Mouse (Mus musculus) ovary, postnatal 14 days (tissue): ENCODE measurements at regions not wholly inside any gene's neighbourhood (a gene's known extent, or its start where the extent isn't known, plus 50 kb on each side); places are given as distances from the start of the nearest gene placed in this dataset.

Source experiments
- DNase-seq: peaks from one replicate; pipeline ENCODE4 v3.0.0; 2022; ENCODE audit warnings: low spot score

DNA sequence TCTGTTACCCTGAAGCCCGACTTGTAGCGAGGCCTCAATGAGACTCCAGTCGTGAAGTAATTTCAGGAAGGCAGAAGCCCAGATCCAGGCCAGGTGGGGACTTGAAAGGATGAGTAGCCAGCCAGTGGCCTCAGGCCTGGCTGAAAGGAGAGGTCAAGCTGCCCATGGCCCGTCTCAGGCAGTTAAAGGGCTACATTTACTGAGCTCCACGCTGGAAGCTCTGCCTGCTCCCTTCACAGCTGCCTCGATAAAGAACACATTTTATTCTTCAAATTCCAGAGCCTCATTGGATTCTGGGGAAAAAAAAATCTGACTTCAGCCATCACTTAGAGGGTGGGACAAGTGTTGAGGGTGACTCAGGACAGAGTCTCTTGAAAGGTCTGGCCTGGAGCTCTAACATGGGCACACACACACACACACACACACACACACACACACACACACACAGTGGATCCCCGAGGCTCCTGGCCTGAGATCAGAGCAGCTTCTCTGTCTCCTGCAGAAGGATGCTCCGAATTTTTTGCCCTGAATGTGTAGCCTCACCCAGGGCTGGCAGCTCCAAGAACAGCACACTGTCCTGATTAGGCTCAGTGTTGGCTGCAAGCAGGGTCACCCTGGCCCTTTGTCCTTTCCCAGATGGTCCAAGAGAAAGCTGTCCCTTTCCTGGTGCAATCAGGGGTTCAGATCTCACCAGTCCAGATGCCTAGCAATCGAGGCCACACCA, 53.0 kb downstream of the Gadd45g start:
- no peak for DNase-seq

DNA sequence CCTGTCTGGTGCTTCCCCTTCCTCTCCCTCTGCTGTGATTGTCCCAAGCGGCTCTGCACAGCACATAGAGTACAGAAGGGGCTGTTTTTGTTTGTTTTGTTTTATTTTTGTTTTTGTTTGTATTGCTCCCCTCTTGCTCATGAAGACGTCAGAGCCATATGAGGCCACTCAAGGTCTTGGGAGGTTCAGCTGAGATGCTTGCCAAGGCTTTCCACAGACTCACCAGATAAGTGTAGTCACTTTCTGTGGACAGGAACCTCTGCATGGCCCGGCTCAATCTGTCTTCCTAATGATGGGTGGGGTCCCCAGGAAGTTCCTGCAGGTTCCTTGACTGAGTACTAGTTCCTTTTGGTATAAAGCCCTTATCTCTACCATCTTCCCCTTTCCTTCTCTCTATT, 53.6 kb downstream of the Gadd45g start:
- DNase-seq, result no peak

DNA sequence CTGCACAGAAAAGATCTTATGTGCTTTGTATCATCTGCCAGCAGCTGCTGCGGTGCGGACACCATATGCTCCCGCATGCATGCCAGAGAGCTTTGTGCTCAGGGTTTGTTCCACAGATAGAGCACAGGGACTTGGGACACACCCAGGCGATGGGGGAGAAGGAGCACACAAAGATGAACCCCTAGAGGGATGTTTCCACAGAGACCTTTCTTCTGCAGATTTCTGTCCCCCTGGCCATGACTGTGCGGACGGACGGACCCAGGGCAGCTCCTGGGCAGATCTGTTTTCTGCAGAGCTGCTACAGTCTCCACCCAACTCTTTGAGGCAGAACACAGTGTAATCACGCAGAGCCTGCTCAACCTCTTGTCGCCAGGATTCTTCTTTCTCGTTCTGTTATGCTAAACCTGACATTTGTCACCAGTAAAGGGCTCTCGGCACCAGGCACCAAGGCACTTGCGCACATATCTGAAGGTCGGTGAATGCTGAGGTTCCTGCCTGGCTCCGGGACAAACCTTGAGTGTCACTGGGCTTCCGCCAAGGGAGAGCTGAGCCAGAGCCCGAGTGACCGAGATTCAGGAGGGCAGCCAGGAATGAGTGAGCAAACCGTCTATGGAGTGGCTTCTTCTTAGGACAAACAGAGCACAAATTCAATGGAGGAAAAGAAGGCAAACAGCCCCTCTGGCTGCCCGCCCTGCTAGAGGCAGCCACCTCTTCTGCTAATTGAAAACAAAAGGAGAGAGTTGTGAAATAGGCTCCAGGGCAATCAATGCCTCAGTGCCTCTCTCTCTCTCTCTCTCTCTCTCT, 56.2 kb downstream of the Gadd45g start:
- peak; percentile 67 for DNase-seq

DNA sequence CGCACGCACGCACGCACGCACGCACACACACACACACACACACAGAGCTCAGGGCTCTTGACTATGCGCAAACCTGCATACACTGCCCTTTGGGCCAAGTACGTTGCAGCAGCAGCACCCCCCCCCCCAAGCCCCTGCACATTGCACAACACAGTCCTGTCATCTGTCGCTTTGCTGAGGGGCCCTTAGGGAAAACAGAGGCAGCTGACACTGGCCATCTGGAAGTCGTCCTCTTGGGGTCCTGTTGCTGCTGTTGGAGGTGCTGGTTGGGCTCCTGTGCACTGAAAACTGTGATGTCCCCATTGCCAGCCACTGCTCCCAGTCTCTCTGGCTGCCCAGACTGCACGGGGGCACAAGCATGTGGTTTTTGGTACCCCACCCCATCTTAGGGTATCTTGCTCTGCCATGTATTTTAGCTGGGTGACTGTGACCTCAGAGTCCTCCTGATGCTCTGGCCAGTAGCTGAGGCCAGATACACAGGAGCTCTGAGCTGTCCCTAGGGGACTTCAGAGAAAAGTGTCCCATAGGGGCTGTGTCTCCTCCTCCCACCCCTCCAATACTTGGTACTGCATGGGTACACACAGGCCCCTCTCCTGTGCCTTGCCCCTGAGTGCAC, 57.0 kb downstream of the Gadd45g start:
- DNase-seq, result no peak

DNA sequence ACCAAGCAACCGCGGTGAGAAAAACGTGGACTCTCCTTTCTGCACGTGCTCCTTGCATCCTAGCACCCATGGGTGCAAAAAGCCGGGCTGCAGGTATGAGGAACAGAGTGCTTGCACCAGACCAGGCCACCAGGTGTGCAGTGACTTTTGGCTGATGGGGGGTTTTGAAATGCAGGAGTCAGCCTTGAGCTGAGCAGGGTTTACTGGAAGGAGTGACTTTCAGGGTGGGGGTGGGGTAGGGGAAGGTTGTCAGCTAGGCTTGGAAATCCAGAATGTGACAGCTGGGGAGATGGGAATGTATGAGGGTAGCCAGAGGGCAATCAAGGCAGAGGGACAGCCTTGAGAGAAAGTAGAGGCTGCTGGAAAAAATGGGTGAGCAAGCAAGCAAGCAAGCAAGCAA, 58.8 kb downstream of the Gadd45g start:
- DNase-seq, result no peak

DNA sequence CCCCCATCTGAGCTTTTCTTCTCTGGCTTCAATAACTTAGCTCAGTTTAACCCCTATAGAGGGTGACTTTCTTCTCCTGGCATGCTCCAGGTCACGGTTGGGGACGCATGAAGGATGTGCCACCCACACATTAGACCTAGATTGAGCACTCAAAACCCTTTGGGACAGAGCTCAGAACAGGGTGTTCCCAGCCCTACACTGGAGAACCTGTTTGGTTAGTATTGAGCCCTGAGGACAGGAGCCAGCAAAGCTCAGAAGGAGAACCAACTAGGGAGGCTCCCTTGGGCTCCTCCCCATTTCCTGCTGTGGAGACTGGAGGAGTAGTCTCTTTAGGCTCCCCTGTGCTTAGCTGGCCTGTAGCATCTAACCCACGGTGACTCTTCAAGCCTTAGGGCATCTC, 59.6 kb downstream of the Gadd45g start:
- no peak for DNase-seq

DNA sequence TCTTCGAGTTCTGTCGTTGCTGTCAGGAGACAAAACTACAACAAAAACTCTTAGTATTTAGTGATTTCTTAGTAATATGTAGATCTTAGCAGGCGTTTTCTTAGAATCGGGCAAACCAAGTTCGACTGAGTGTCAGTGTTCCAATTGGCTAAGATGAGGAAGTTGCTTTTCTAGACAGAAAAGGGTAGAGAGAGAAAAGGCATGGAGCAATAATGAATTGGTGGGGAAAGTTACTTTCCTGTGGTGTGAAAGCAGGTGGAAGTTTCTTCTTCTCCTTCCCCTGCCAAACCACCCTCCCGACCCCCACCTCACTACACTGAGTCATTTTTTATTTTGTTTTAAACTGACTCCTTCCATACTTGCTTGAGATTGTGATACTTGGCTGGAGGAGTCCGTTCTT, 62.0 kb downstream of the Gadd45g start:
- DNase-seq, result no peak

DNA sequence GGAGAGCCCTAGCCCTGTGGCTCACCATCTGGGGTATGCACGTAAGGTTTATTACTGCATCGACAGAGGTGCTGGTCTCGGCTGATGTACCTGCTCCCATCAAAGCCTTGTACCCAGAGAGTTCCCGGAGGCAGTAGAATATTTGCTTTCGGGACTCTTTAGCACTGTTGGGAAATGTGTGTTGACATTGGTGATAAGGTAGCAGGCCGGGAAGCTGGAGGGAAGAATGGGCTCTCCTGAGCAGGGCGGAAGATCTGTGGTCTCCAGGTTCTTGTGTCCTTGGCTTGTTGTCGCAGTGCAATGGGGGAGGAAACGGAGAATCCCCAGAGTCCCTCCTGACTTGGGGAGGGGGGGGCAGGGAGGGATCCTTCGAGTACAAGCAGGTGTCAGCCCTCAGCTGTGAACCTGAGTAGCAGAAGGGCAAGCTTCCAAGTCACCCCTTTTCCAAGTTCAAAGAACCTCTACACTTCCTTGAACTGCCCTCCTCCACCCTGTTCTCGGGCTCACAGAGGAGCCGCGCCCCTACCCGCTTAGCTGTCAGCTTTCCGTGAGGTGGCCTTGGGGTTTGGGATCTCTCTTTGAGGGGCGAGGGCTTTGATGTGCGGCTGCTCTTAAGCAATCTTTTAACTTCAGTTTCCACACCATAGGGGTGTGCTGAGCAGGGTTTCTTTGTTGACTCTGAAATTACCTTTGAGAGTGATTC, 65.0 kb downstream of the Gadd45g start:
- DNase-seq, result no peak

DNA sequence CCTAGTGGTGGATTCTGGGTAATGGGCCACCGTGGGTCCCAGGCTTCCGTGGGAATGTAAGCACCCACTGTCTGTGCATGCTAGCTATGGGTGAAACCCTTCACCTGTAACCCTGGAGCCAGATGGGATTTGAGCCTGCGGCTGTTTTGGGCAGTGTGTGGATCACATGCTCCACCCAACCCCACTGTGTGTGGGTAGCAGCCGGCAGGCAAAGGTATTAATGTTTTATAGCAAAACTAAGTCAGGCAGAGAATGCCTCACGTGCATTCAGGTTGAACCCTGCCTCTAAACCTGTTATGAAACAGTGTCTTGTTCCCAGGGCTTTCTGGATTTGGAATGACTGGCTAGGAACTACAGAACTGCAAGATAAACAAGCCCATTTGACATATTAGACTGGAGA, 66.0 kb downstream of the Gadd45g start:
- no peak for DNase-seq

DNA sequence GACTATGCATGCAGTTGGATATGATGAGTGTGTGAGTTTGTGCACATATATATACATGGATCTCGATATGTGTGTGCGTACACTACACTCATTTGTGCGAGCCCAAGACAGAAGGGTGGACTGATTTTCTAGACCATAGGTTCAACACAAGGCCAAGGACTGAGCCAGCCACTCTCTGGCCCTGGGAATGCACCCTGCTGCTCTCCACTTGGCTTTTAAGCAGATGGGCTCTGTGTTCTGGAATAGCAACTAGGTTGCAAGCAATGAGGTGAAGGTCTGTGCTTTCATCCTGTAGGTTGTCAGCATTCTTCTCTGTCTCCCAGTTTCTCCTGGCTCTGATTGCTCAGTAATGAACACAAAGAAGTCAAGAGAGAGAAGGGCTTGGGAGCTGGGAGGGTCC, 66.5 kb downstream of the Gadd45g start:
- no peak for DNase-seq

DNA sequence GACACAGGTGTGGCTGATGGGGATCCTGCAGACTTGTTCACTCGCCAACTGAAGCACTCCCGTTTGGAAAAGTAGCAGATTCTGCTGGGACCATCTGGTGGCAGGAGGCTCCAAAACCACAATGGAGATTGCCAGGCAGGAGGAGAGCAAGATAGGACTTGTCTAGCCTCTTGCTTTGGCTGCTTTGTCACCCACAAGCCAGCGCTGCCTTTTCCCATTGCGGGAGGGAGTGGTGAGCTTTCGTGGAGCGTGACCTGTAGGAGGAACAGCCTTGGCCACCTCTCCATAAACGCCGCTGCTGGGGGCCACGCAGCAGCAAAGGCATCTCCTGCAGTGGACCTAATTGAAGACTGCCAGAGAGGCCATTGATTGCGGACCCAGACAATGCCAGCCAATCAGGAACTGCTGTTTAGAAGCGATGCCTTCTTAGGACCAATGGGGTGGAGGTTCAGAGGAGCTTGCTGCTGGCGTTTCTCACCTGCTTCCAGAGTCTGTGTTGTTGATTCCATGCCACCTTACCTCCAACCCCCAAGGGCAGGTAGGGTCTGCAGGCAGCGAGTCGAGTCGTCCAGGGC, 70.3 kb downstream of the Gadd45g start:
- no peak for DNase-seq

DNA sequence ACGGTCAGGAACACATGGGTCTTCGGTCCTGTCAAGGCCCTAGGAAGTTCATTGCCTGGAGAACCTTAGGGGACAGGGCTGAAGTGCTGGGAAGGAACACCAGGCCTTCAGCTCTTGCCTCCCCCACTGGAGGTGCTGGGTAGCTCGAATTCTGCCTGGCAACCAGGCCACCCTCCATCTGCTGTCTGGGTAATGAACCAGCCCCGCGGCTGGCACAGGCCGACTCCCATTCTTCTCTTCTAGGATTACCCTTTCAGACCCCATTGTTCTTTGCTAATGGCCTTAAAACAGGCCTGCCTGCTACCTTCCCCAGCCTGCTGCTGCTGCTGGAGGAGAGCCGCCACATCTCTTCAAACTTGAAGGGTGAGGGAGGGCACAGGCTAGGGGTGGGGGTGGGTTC, 71.2 kb downstream of the Gadd45g start:
- DNase-seq, result no peak

DNA sequence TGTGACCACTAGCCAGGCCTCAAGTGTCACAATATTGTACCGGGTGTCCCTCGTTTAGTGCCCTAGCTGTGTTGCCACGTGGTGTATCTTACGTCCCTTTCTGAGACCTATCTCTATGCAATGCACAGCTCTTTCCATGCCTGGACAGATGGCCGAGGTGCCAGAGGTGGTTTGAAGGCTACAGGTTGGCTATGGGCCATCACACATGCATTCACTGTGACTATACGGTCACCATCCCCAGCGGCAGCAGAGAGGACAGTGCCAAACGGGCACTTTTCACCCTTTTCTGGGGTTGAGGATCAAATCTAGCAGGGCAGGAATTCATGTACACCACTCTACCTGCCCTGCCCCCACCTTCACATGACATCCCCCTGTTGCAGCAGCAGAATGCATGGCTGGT, 71.6 kb downstream of the Gadd45g start:
- no peak for DNase-seq

DNA sequence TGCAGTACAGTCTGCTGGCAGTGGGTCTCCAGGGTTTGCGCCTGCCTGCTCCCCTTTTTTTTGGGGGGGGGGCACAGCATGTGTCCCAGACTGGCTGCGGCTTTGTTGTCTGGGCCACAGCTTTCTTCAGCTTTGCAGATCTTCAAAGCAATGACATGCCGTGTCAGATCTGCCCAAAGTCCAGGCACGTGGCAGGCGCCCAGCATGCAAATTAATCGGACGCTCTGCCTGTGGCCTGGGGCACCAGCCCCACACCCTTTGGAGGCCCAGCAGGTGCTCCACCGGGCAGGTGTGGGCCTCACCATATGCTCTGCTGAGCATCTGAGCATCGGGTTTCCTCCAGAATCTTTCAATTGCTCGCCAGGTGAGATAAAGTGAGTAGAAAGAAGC, 72.3 kb downstream of the Gadd45g start:
- DNase-seq, result no peak

DNA sequence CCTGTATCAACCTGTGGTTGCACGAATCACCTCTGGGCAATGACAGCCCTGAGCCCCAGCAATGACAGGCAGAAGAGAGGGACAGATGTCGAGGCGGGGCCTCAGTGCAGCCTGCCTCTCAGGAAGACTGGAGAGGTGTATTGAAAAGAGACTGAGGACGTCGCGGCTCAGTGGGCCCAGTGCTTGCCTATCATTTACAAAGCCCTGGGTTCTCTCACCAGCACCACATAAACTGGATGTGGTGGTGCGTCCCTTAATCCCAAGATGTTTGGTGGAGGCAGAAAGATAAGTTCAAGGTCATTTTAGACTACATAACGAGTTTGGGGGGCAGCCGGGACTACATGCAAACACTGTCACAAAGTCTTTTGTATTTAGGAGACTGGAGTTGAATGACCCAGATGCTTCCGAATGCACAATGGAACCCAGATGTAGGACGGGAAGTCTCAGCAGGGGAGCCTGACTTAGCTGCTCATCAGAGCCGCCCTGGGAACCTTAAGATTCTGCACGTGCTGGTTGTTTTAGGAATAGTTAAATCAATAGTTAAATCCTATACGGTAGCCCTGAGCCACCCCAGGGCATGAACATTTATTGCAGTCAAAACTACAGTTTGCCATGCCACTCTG, 72.8 kb downstream of the Gadd45g start:
- no peak for DNase-seq

DNA sequence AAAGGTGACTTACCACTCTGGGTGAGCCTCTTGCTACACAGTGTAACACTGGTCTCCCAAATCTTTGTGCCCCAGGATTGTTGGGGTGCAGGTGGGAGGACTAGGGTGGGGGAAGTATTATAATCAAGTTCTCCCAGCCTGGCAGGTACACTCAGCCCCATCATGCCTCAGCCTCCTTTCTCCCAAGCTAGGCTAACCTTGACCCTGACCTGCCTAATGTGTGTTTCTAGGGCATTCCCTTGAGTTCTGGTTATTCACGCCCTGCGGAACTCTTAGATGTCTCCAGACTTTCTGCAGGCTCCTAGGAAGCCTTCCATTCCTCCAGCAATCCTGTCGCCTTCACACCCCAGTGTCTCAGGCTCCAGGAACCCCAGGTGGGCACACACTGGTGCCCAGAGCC, 73.5 kb downstream of the Gadd45g start:
- no peak for DNase-seq

DNA sequence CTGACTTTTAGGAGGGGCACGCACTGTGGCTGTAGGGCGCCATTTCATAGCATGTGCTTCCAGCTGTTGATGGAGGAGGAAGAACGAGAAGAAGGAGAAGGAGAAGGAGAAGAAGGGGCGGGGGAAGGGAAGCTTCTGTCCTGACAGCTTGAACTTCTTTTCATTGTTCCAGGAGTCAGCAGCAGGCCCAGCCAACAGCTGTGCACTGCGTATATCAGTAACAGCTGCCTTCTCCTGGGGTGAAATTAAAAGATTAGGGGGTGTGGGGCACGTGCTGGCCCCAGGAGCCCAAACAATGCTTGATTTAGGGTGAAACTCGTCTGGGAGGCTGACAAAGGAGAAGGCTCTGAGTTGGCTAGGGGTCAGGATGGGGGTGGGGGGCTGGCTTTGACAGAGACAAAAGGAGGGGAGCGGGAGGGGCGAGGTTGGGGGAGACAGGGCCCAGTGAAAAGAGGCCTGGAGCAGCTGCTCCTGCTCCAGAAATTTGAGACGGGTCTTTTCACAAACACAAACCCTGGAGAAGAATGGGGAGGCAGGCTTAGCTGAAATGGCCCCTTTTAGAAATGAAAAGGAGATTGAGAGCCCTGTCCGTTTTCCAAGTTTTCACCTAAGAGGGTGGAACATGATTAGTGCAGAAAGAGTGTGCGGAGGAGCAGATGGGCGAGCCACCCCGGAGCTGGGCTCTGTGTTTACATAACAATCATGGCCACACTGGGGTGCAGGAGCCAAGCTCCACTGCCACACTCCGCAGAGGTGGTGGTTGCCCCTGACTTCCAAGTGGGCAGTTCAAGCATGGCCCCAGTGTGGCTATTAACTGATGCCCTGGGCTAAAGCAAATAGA, 74.3 kb downstream of the Gadd45g start:
- DNase-seq, result no peak

DNA sequence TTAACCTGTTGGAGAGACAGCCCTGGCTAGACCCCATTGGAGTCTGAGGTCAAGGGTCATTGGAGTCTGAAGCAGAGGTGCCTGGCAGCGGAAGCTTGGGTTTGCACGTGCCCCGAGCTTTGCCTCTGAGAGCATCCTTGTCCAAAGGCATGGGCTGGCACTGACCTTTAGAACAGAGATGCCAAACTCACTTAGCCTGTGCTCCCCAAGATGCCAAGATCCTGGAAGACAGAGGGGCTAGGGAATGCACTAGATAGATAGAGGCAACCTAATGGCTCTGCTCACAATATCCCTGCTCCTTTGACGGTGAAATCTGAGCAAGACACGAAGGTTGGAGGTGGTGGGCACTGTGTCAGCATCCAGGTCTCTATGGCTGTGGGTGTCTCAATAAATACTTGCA, 75.1 kb downstream of the Gadd45g start:
- DNase-seq, result no peak

DNA sequence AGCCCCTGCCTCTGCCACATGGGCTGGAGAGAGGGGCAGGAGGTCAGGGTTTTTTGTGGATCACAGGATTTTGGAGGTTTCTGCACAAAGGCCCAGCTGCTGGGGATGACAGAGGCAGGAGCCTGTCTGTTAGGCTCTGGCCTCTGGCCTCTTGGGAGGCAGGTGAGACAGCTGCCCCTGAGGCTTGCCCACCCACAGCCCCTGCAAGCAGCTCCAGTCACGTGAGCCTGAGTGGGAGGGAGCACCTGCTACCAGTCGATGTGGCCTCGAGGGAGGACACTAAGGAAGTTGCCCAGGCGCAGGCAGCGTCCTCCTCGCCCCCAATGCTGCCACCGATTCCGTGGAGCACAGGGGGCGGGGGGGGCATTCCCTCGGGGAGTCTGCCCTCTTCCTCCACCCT, 80.3 kb downstream of the Gadd45g start:
- no peak for DNase-seq

DNA sequence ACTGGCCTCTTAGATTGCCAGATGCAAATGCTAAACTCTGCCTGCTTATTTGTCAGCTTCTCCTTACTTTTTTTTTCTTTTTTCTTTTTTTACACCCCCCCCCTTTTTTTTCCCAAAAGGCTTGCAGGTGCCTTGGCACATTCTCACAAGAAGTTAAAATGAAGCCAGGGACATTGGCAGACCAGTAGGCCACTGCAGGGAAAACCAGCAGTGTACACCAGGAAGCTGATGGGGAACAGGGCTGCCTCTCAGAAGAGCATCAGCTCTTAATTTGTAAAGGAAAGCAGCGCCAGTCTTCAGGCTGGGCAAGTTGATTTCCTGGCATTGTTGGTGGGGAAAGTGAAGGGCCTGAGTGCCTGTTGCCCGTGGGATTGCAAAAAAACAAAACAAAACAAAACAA, 83.3 kb downstream of the Gadd45g start:
- no peak for DNase-seq

DNA sequence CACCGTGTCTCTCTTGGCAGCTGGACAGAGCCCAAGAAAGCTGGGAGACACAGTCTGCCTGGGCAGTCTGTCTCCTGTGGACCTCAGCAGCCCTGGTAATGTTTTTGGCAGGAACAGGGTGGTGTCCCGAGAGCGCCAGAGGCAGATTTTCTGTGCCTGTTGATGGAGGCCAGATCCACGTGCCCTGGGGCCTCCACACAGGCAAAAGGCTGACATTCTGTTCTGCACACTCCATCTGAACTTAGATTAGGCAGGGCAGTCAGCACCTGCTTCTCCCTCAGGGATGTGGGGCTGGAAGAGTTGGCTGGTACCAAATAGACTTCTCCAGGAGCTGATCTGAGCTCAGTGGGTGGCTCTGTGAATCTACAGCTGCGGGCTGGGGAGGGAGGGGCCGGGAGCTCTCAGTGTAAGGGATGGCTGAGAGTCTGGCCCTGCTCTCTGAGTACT, 83.8 kb downstream of the Gadd45g start:
- DNase-seq, result no peak
